8 mouse cellular contexts compared by ENCODE assay signal in genomic region chr19:7204898-7205297, GRCm38 (mm10). TPM values are rescaled to one million over a fixed set of nuclear protein-coding genes. Genes with fewer than 3 reads are reported as not detected.
DNase-seq lines count a peak whose midpoint lies in the region; ATAC-seq and TF ChIP-seq lines count a peak whose summit lies in the region.

No protein-coding gene starts in this region.

- H3K27ac ChIP-seq in heart, embryonic 14.5 days (replicated peaks in 1 of 2; ENCODE audit: control insufficient read depth in 1 of 2, insufficient read depth in 1 of 2, low read depth in 2 of 2, low read length in 2 of 2): peak overlapping the region; percentile 70 to 95; a peak in 3 of 4 replicates
- peak overlapping the region; percentile 97 for H3K27ac ChIP-seq in hindbrain, embryonic 11.5 days (ENCODE audit: low read depth, low read length)
- H3K27ac ChIP-seq in midbrain, embryonic 11.5 days (ENCODE audit: low read depth, low read length): no peak overlapping the region

- no peak for ATAC-seq in heart, embryonic 14.5 days (ENCODE audit: insufficient number of reproducible peaks, insufficient read depth, low FRiP score, low read depth)
- ATAC-seq in G1E (ENCODE audit: extremely low read depth, insufficient number of reproducible peaks, low FRiP score, poor library complexity, severe bottlenecking): no peak
- no peak for ATAC-seq in hindbrain, embryonic 11.5 days (ENCODE audit: low FRiP score)
- ATAC-seq in midbrain, embryonic 11.5 days (ENCODE audit: low FRiP score): no peak
- ATAC-seq in monocyte, adult 5-6 weeks (replicated peaks; ENCODE audit: insufficient number of reproducible peaks, low FRiP score, low TSS enrichment, poor library complexity, severe bottlenecking): no peak

- whole genome bisulfite sequencing in heart, embryonic 14.5 days: 47% methylated on average over 2 of the region's 2 CpGs
- 71% methylated on average over 2 of the region's 2 CpGs for WGBS in hindbrain, embryonic 11.5 days
- WGBS in midbrain, embryonic 11.5 days: 75% methylated on average over 2 of the region's 2 CpGs

- peak overlapping the region; percentile 91 for H3K9ac ChIP-seq in heart, embryonic 14.5 days (ENCODE audit: low read length)
- peak overlapping the region; percentile 85 for H3K9ac ChIP-seq in hindbrain, embryonic 11.5 days (ENCODE audit: low read depth, low read length)
- peak overlapping the region; percentile 91 for H3K9ac ChIP-seq in midbrain, embryonic 11.5 days (ENCODE audit: low read length)

- H3K27me3 ChIP-seq in heart, embryonic 14.5 days (ENCODE audit: control insufficient read depth, insufficient read depth, low read length): no peaks in the 10 kb centered on the region
- H3K27me3 ChIP-seq in G1E (ENCODE audit: insufficient read depth, low read length): no peaks in the 10 kb centered on the region
- no peaks in the 10 kb centered on the region for H3K27me3 ChIP-seq in hindbrain, embryonic 11.5 days (ENCODE audit: control insufficient read depth, insufficient read depth, low read length)
- no peaks in the 10 kb centered on the region for H3K27me3 ChIP-seq in midbrain, embryonic 11.5 days (ENCODE audit: control insufficient read depth, insufficient read depth, low read length)

- H3K4me1 ChIP-seq in heart, embryonic 14.5 days (ENCODE audit: control insufficient read depth in 2 of 2, insufficient read depth in 2 of 2, low read length in 2 of 2): peaks cover 10 to 32% of the 10 kb centered on the region in 2 experiments
- peaks cover 46% of the 10 kb centered on the region for H3K4me1 ChIP-seq in G1E (ENCODE audit: insufficient read depth, low read depth, low read length)
- peaks cover 4% of the 10 kb centered on the region for H3K4me1 ChIP-seq in hindbrain, embryonic 11.5 days (replicated peaks; ENCODE audit: control insufficient read depth, insufficient read depth, low read length)
- H3K4me1 ChIP-seq in midbrain, embryonic 11.5 days (ENCODE audit: control insufficient read depth, insufficient read depth, low read length): peaks cover 15% of the 10 kb centered on the region

- H3K4me2 ChIP-seq in heart, embryonic 14.5 days (ENCODE audit: low read length): peak overlapping the region; percentile 85
- H3K4me2 ChIP-seq in hindbrain, embryonic 11.5 days (replicated peaks; ENCODE audit: low read depth, low read length): peak overlapping the region; percentile 72
- H3K4me2 ChIP-seq in midbrain, embryonic 11.5 days: peak overlapping the region; percentile 95

- TF ChIP-seq CTCF in G1E (IDR thresholded peaks at IDR 0.05; ENCODE audit: low read depth, low read length): no peak

- intact Hi-C loops in heart, postnatal 36 days (cut with DNase I): no loop called here

- H3K36me3 ChIP-seq in heart, embryonic 14.5 days (ENCODE audit: control insufficient read depth, insufficient read depth, low read length): peaks cover 44% of the 10 kb centered on the region
- peaks cover 58% of the 10 kb centered on the region for H3K36me3 ChIP-seq in G1E (replicated peaks)
- peaks cover 12% of the 10 kb centered on the region for H3K36me3 ChIP-seq in hindbrain, embryonic 11.5 days (ENCODE audit: control insufficient read depth, insufficient read depth, low read length)
- peaks cover 6% of the 10 kb centered on the region for H3K36me3 ChIP-seq in midbrain, embryonic 11.5 days (ENCODE audit: control insufficient read depth, insufficient read depth, low read length)

- no peak for DNase-seq in heart, postnatal 36 days
- DNase-seq in G1E (ENCODE audit: low spot score): no peak
- DNase-seq in hindbrain, embryonic 11.5 days (ENCODE audit: low spot score): no peak
- DNase-seq in midbrain, embryonic 11.5 days (ENCODE audit: low spot score, missing footprints): no peak
- no peak for DNase-seq in cerebellum, postnatal 36 days
- DNase-seq in gastrocnemius, postnatal 4 days (ENCODE audit: low spot score in 2 of 2): no peak

- no peaks in the 10 kb centered on the region for H3K9me3 ChIP-seq in heart, embryonic 14.5 days (ENCODE audit: control insufficient read depth, low read length)
- no peaks in the 10 kb centered on the region for H3K9me3 ChIP-seq in G1E (replicated peaks)
- H3K9me3 ChIP-seq in hindbrain, embryonic 11.5 days (ENCODE audit: control insufficient read depth, low read length): no peaks in the 10 kb centered on the region
- no peaks in the 10 kb centered on the region for H3K9me3 ChIP-seq in midbrain, embryonic 11.5 days (ENCODE audit: control insufficient read depth, low read length)

- peak overlapping the region; percentile 67 to 90; a peak in 3 of 4 replicates for H3K4me3 ChIP-seq in heart, embryonic 14.5 days (ENCODE audit: control insufficient read depth in 1 of 2, insufficient read depth in 1 of 2, low read depth in 1 of 2, low read length in 2 of 2)
- H3K4me3 ChIP-seq in G1E (ENCODE audit: low read depth, low read length): peak overlapping the region; percentile 93
- peak overlapping the region; percentile 73 for H3K4me3 ChIP-seq in hindbrain, embryonic 11.5 days (ENCODE audit: low read depth, low read length)
- H3K4me3 ChIP-seq in midbrain, embryonic 11.5 days (ENCODE audit: low read depth, low read length): peak overlapping the region; percentile 86

RNA-seq across cellular contexts. Expression of gene Otub1, which starts 1.2 kb away (rescaled TPM):
- 151 and 153 TPM in 2 replicates for polyA plus RNA-seq in heart, embryonic 14.5 days (2014; fragmentation: Nextera tagmentation; extraction: Ambion mirVana)
- total RNA-seq in heart, postnatal 36 days (2021): 10 to 100 TPM; 72.2 to 72.6 TPM
- total RNA-seq in G1E (2014; fragmentation: Nextera tagmentation): 46.4 and 50.2 TPM in 2 replicates
- total RNA-seq in G1E (2017): 88.2 and 91.4 TPM in 2 replicates
- polyA plus RNA-seq in G1E (2012): 153 and 175 TPM in 2 replicates
- polyA plus RNA-seq in hindbrain, embryonic 11.5 days (2014; fragmentation: Nextera tagmentation; extraction: Ambion mirVana): 246 and 250 TPM in 2 replicates
- polyA plus RNA-seq in midbrain, embryonic 11.5 days (2014; fragmentation: Nextera tagmentation; extraction: Ambion mirVana): 241 and 252 TPM in 2 replicates
- total RNA-seq in monocyte, adult 5-6 weeks (2017): 71.4 to 75.8 TPM (median 73.8 TPM) in 3 replicates
- total RNA-seq in gastrocnemius, postnatal 4 days (2021): 10 to 100 TPM; 73.9 to 79.3 TPM

RNA-seq across cellular contexts. Expression of gene Cox8a, which starts 12.5 kb away (rescaled TPM):
- 2,457 and 2,575 TPM in 2 replicates for polyA plus RNA-seq in heart, embryonic 14.5 days (2014; fragmentation: Nextera tagmentation; extraction: Ambion mirVana)
- 100 to 1,000 TPM; 395 to 437 TPM for total RNA-seq in heart, postnatal 36 days (2021)
- total RNA-seq in G1E (2014; fragmentation: Nextera tagmentation) (353 and 374 TPM in 2 replicates), G1E (2017) (934 and 1,064 TPM in 2 replicates)
- 478 and 515 TPM in 2 replicates for polyA plus RNA-seq in G1E (2012)
- polyA plus RNA-seq in hindbrain, embryonic 11.5 days (2014; fragmentation: Nextera tagmentation; extraction: Ambion mirVana): 762 and 780 TPM in 2 replicates
- polyA plus RNA-seq in midbrain, embryonic 11.5 days (2014; fragmentation: Nextera tagmentation; extraction: Ambion mirVana): 730 and 757 TPM in 2 replicates
- total RNA-seq in monocyte, adult 5-6 weeks (2017): 236 to 274 TPM (median 246 TPM) in 3 replicates
- 100 to 1,000 TPM; 437 to 448 TPM for total RNA-seq in gastrocnemius, postnatal 4 days (2021)

RNA-seq across cellular contexts. Expression of gene Naa40, which starts 36.1 kb away (rescaled TPM):
- polyA plus RNA-seq in heart, embryonic 14.5 days (2014; fragmentation: Nextera tagmentation; extraction: Ambion mirVana): 55.9 and 58.5 TPM in 2 replicates
- 10 to 100 TPM; 15.3 to 15.6 TPM for total RNA-seq in heart, postnatal 36 days (2021)
- 67.5 and 67.7 TPM in 2 replicates for total RNA-seq in G1E (2014; fragmentation: Nextera tagmentation)
- total RNA-seq in G1E (2017): 60.7 and 67.3 TPM in 2 replicates
- 58.8 and 59.4 TPM in 2 replicates for polyA plus RNA-seq in G1E (2012)
- 79.9 and 87.6 TPM in 2 replicates for polyA plus RNA-seq in hindbrain, embryonic 11.5 days (2014; fragmentation: Nextera tagmentation; extraction: Ambion mirVana)
- 94.3 and 103 TPM in 2 replicates for polyA plus RNA-seq in midbrain, embryonic 11.5 days (2014; fragmentation: Nextera tagmentation; extraction: Ambion mirVana)
- total RNA-seq in monocyte, adult 5-6 weeks (2017): 14.9 to 17.6 TPM (median 17.5 TPM) in 3 replicates
- 10 to 100 TPM; 20.1 to 22.4 TPM for total RNA-seq in gastrocnemius, postnatal 4 days (2021)
